Mouse (Mus musculus): ENCODE results near the gene 4930572O03Rik. TPM values are rescaled to one million over a fixed set of nuclear protein-coding genes. Genes with fewer than 3 reads are reported as not detected.
"Not testable (repeated sequence)": the region's sequence is repeated elsewhere in the genome, so short reads cannot be mapped to it uniquely, and the experiment has no call there.

Gene 4930572O03Rik
- polyA plus RNA-seq, 1 experiment from 2014 or later: not detected

DNA sequence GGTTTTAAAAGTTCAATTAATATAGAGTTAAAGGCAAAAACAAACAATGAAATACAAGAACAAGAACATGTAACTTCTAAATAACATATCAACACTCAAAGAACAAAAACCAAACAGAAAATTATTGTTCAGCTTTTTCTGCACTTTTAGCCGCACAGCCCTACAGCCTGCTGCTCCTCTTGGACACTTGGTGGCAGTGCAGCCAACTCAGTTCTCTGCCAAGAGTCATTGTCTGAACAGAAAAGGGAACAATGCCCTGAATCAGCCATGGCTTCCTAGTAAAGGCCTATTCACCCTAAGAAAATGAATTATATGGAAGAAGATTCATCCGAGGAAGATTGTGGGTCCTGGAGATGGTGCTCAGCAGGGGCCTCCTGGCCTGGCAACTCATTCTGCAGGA is 4.5 kb downstream of the 4930572O03Rik start:
- H3K9ac ChIP-seq (ENCODE audit: low read depth, low read length); H3K9me3 ChIP-seq (replicated peaks; ENCODE audit: low read length); H3K4me3 ChIP-seq (replicated peaks; ENCODE audit: low read depth, low read length); H3K27ac ChIP-seq; H3K4me2 ChIP-seq (ENCODE audit: low read length); H3K36me3 ChIP-seq (ENCODE audit: insufficient read depth, low read length); DNase-seq (ENCODE audit: low spot score); ATAC-seq (replicated peaks; ENCODE audit: low FRiP score, low read depth); H3K4me1 ChIP-seq (replicated peaks; ENCODE audit: insufficient read depth, low read length); H3K27me3 ChIP-seq (ENCODE audit: insufficient read depth, low read length): not testable (repeated sequence)
- 74% methylated on average over 2 of the region's 2 CpGs for WGBS
- peak; percentile 30; the same call in 1 of the 2 replicates for TF ChIP-seq CTCF (IDR thresholded peaks at IDR 0.05; ENCODE audit: low read depth)

GRCm38 (mm10) chr5:15645707-15646106 is 11.2 kb downstream of the 4930572O03Rik start:
- peak; percentile 25 for DNase-seq (ENCODE audit: low spot score)
- H3K9ac ChIP-seq (ENCODE audit: low read depth, low read length); H3K27ac ChIP-seq; H3K4me2 ChIP-seq (ENCODE audit: low read length); H3K36me3 ChIP-seq (ENCODE audit: insufficient read depth, low read length); H3K27me3 ChIP-seq (ENCODE audit: insufficient read depth, low read length); H3K9me3 ChIP-seq (replicated peaks; ENCODE audit: low read length); ATAC-seq (replicated peaks; ENCODE audit: low FRiP score, low read depth); H3K4me3 ChIP-seq (replicated peaks; ENCODE audit: low read depth, low read length); H3K4me1 ChIP-seq (replicated peaks; ENCODE audit: insufficient read depth, low read length): not testable (repeated sequence)
- 30% methylated on average over 6 of the region's 6 CpGs for WGBS
- peak; percentile 41 for TF ChIP-seq CTCF (IDR thresholded peaks at IDR 0.05; ENCODE audit: low read depth)

DNA sequence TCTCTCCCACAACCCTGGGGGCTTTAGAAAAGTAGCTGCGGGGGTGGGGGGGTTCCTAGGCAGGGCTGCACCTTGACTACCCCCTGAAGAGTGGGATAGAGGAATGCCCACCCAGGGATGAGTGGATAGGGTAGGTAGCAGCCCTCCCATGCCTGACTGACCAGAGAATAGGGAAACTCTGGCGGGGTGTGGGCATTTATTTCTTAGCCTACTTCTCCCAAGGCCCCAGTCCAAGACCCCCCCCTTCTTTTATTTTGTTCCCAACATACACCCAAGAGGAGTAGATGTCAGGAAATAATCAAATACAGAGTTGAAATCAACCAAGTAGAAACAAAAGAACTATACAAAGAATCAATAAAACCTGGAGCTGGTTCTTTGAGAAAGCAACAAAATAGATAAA is 19.2 kb downstream of the 4930572O03Rik start:
- not testable (repeated sequence) for H3K4me2 ChIP-seq (ENCODE audit: low read length); H3K27ac ChIP-seq; DNase-seq (ENCODE audit: low spot score); H3K9ac ChIP-seq (ENCODE audit: low read depth, low read length); H3K4me1 ChIP-seq (replicated peaks; ENCODE audit: insufficient read depth, low read length); H3K4me3 ChIP-seq (replicated peaks; ENCODE audit: low read depth, low read length); H3K9me3 ChIP-seq (replicated peaks; ENCODE audit: low read length); H3K27me3 ChIP-seq (ENCODE audit: insufficient read depth, low read length); H3K36me3 ChIP-seq (ENCODE audit: insufficient read depth, low read length)
- ATAC-seq (replicated peaks; ENCODE audit: low FRiP score, low read depth): peak; percentile 68
- 69% methylated on average over 2 of the region's 2 CpGs for WGBS

DNA sequence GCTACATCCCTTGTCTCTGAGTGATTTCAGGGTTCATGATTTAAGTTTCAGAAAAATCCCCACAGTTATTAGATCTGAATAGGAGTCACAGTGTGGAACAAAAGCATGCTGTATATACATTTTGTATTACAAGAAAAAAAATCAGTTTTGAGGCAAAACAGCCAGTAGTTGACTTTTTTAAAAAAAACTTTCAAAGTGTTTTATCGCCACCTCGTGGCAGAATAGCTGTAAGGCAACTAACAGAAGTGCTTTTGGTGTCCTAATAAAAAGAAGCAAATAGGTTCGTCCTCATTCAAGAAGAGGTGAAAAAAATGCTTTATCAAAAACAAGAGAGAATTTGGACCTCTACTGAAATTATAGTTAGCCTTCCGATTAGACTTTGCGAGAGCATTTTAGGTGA is 26.8 kb downstream of the 4930572O03Rik start:
- H3K27me3 ChIP-seq (ENCODE audit: insufficient read depth, low read length); H3K27ac ChIP-seq; H3K4me2 ChIP-seq (ENCODE audit: low read length); H3K36me3 ChIP-seq (ENCODE audit: insufficient read depth, low read length); H3K4me1 ChIP-seq (replicated peaks; ENCODE audit: insufficient read depth, low read length); H3K9ac ChIP-seq (ENCODE audit: low read depth, low read length); H3K4me3 ChIP-seq (replicated peaks; ENCODE audit: low read depth, low read length); ATAC-seq (replicated peaks; ENCODE audit: low FRiP score, low read depth); H3K9me3 ChIP-seq (replicated peaks; ENCODE audit: low read length): not testable (repeated sequence)
- TF ChIP-seq CTCF (IDR thresholded peaks at IDR 0.05; ENCODE audit: low read depth): peak; percentile 45
- peak; percentile 37 for DNase-seq (ENCODE audit: low spot score)
- 32% methylated on average over 5 of the region's 5 CpGs for WGBS

DNA sequence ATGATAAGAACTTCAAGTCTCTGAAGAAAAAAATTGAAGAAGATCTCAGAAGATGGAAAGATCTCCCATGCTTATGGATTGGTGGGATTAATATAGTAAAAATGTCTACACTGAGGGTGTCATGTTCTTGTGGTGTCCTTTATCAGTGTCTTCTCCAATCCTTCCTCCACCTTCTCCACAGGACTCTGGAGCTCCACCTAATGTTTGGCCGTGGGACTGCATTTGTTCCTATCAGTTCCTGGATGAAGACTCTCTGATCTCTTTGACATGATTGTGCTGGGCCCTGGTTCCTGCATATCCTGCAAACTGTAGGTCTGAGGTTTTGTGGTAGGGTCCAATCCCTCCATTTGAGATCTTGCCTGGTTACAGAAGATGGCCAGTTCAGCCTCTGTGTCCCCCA is 28.7 kb downstream of the 4930572O03Rik start:
- not testable (repeated sequence) for ATAC-seq (replicated peaks; ENCODE audit: low FRiP score, low read depth); H3K27me3 ChIP-seq (ENCODE audit: insufficient read depth, low read length); H3K9ac ChIP-seq (ENCODE audit: low read depth, low read length); H3K4me2 ChIP-seq (ENCODE audit: low read length); H3K4me1 ChIP-seq (replicated peaks; ENCODE audit: insufficient read depth, low read length); H3K4me3 ChIP-seq (replicated peaks; ENCODE audit: low read depth, low read length); DNase-seq (ENCODE audit: low spot score); H3K36me3 ChIP-seq (ENCODE audit: insufficient read depth, low read length); H3K9me3 ChIP-seq (replicated peaks; ENCODE audit: low read length); H3K27ac ChIP-seq
- WGBS: 37% methylated on average over 1 of the region's 1 CpGs
- TF ChIP-seq CTCF (IDR thresholded peaks at IDR 0.05; ENCODE audit: low read depth): peak; percentile 32; the same call in 1 of the 2 replicates

DNA sequence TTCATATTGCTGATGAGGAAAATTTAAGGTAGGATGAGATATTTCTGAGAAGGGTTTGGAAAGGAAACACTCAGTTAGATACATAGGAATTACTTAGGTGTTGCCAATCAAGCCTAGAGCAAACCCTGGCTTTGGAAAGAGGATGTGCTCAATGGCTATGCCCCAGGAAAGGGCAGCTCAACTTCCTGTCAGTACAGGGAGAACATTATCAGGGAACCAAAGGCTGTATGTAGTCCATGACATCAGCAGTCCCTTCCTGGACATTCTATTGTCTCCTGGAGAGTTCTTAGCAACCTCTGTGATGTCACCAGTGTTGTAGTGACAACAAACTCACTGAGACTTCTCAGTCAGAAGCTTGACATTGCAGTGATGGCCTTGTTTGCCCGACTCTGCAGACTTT is 38.1 kb downstream of the 4930572O03Rik start, which contains the start of gene Speer4d:
TSS of gene Speer4d (plus strand) at position 301 of the 400 bp plus-strand sequence.
- H3K4me1 ChIP-seq (replicated peaks; ENCODE audit: insufficient read depth, low read length); H3K36me3 ChIP-seq (ENCODE audit: insufficient read depth, low read length); ATAC-seq (replicated peaks; ENCODE audit: low FRiP score, low read depth); H3K27ac ChIP-seq; H3K4me2 ChIP-seq (ENCODE audit: low read length); H3K9me3 ChIP-seq (replicated peaks; ENCODE audit: low read length); H3K27me3 ChIP-seq (ENCODE audit: insufficient read depth, low read length); DNase-seq (ENCODE audit: low spot score); H3K4me3 ChIP-seq (replicated peaks; ENCODE audit: low read depth, low read length); H3K9ac ChIP-seq (ENCODE audit: low read depth, low read length): not testable (repeated sequence)
- WGBS: 57% methylated on average over 1 of the region's 1 CpGs

DNA sequence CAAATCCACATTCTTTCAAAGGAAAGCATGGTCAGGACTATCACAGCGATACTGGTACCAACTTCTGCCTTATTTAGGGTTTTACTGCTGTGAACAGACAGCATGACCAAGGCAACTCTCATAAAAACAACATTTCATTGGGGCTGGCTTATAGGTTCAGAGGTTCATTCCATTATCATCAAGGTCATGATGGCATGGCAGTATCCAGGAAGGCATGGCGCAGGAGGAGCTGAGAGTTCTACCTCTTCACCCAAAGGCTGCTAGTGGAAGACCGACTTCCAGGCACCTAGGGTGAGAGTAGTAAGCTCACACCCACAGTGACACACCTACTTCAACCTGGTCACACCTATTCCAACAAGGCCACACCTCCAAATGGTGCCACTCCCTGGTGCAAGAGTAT is 40.7 kb downstream of the 4930572O03Rik start:
- not testable (repeated sequence) for DNase-seq (ENCODE audit: low spot score); H3K27me3 ChIP-seq (ENCODE audit: insufficient read depth, low read length); ATAC-seq (replicated peaks; ENCODE audit: low FRiP score, low read depth); H3K27ac ChIP-seq; H3K9me3 ChIP-seq (replicated peaks; ENCODE audit: low read length); H3K4me3 ChIP-seq (replicated peaks; ENCODE audit: low read depth, low read length); H3K4me1 ChIP-seq (replicated peaks; ENCODE audit: insufficient read depth, low read length); H3K36me3 ChIP-seq (ENCODE audit: insufficient read depth, low read length); H3K9ac ChIP-seq (ENCODE audit: low read depth, low read length); H3K4me2 ChIP-seq (ENCODE audit: low read length)
- WGBS: 81% methylated on average over 3 of the region's 3 CpGs

All from kidney, postnatal 0 days (tissue).